Mouse (Mus musculus): Measurements from ENCODE around the gene Tcp10c. TPM values are rescaled to one million over a fixed set of nuclear protein-coding genes. Genes with fewer than 3 reads are reported as not detected.
A peak's percentile ranks its signal among the peaks of the same experiment; 100 is the strongest.
"Not testable (repeated sequence)": the region's sequence is repeated elsewhere in the genome, so short reads cannot be mapped to it uniquely, and the experiment has no call there.

The Tcp10c gene
- polyA plus RNA-seq (2015; fragmentation: Nextera tagmentation; extraction: Ambion mirVana): not detected in 2 replicates

DNA sequence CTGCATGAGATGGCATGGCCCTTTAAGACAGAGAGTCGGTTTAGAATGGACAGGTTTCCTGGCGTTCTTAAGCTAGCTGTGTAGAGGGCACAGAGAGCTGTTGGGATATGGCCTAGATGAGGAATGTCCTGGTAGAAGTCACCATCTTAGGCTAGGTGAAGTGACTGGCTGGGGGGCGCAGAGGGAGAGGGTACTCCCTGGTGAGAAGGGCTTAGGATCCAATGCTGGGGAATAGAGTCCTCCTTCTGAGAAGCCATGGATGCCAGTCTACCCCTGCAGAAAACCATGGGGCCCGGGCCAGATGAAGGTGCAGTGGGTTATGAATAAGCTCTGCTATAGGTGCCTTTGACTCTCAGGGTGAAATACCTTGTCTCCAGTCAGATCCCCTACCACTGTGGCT lies at the start of gene Tcp10c:
Tcp10c (plus strand) TSS at position 52 of the 400 bp plus-strand sequence.
- H3K27ac ChIP-seq; H3K4me2 ChIP-seq; H3K9ac ChIP-seq; H3K9me3 ChIP-seq (replicated peaks); H3K4me3 ChIP-seq; H3K36me3 ChIP-seq; H3K27me3 ChIP-seq; ATAC-seq (replicated peaks; ENCODE audit: insufficient number of reproducible peaks, insufficient read depth, low FRiP score, low read depth); H3K4me1 ChIP-seq (replicated peaks): not testable (repeated sequence)
- WGBS: 77% methylated on average over 4 of the region's 4 CpGs

DNA sequence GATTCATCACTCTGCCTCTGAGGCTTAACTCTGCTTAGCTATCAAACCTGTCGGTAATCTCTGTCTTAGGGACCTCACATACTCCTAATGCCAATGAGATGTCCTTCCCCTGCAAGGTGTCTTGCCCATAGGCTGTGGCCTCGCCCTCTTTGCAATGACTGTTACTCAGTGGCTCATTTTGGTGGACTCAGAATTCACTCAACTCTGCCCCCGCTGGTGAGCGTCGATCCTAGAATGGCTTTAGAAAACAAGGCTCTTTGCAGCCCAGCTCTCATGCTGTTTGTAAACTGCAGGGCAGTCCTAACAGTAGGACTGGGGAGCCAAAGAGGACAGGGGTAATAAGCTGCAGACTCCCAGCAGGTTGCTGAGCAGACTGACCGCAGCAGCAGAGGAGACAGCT lies 46.5 kb upstream of the Tcp10c start:
- 75% methylated on average over 5 of the region's 6 CpGs for WGBS
- H3K4me1 ChIP-seq (replicated peaks); ATAC-seq (replicated peaks; ENCODE audit: insufficient number of reproducible peaks, insufficient read depth, low FRiP score, low read depth): not testable (repeated sequence)

DNA sequence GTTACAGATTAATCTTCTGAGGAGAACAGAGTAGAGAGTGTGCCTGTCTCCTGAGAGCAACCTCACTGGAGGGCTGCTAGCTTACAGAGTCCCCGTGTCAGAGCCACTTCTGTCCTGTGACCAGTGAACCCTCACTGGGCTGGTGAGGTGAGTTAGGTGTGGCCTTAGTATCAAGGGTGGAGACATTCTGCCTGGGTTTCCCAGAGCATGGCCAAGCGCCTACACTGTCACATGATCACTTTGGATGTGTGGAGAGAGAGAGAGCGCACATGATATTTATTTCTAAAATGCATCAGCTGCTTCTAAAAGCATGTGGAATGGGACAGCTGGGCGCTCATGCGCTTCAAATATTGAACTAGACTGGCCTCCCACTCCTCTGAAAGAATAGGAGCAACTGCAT lies 46.0 kb upstream of the Tcp10c start:
- not testable (repeated sequence) for H3K27ac ChIP-seq; H3K27me3 ChIP-seq; H3K4me3 ChIP-seq; ATAC-seq (replicated peaks; ENCODE audit: insufficient number of reproducible peaks, insufficient read depth, low FRiP score, low read depth); H3K4me1 ChIP-seq (replicated peaks); H3K9ac ChIP-seq; H3K36me3 ChIP-seq; H3K4me2 ChIP-seq
- peaks cover 15% of the 10 kb centered on the region for H3K9me3 ChIP-seq (replicated peaks)
- 79% methylated on average over 5 of the region's 5 CpGs for WGBS

More for the DNA sequence above, 46.5 kb upstream of the Tcp10c start:
- not testable (repeated sequence) for H3K36me3 ChIP-seq, H3K27me3 ChIP-seq, H3K4me3 ChIP-seq, H3K4me2 ChIP-seq, H3K9ac ChIP-seq, H3K27ac ChIP-seq
- peaks cover 15% of the 10 kb centered on the region for H3K9me3 ChIP-seq (replicated peaks)

DNA sequence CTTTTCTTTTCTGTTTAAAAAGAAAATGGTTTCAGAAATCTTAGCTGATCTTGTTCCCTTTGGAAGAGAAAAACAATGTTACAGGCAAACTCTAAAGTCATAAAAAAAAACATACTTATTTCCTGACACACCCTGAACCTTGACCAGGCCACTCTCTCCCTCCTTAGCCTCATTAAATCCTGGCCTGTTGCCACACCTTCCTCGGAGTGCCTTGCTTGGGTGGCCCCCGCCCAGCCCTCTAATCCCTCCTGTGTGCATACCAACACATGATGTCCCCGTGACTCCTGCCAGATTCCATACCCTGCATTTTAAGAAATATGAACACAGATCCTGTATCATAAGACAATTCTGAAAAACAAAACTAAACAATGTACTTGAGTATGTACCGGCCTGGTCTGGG lies 45.6 kb upstream of the Tcp10c start:
- H3K27me3 ChIP-seq; H3K36me3 ChIP-seq; H3K4me3 ChIP-seq; H3K4me2 ChIP-seq; ATAC-seq (replicated peaks; ENCODE audit: insufficient number of reproducible peaks, insufficient read depth, low FRiP score, low read depth); H3K27ac ChIP-seq; H3K9ac ChIP-seq; H3K4me1 ChIP-seq (replicated peaks): not testable (repeated sequence)
- 79% methylated on average over 4 of the region's 4 CpGs for WGBS
- peaks cover 15% of the 10 kb centered on the region for H3K9me3 ChIP-seq (replicated peaks)

DNA sequence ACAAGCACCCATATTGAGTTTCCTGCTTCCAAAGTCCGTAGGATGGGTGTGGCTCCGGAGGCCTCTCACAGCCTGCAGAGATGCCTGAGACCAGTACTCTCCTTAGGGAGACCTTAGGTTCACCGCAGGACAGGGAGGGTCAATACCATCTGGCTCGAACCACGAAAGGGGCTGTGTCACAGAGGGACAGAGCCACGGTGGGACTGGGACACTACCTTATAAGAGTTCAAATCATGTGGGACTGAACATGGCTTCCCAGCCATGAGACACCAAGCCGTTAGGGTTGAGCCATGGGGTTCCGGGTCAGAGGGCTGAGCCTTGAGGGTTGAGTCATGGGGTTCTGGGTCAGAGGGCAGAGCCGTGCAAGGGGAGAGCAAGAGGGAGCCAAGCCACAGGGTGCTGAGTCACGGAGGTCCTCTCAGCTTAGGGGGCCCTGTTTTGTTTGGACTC lies 45.2 kb upstream of the Tcp10c start:
- 83% methylated on average over 10 of the region's 10 CpGs for WGBS
- H3K9ac ChIP-seq; H3K4me1 ChIP-seq (replicated peaks); H3K27me3 ChIP-seq; H3K4me2 ChIP-seq; ATAC-seq (replicated peaks; ENCODE audit: insufficient number of reproducible peaks, insufficient read depth, low FRiP score, low read depth); H3K27ac ChIP-seq; H3K36me3 ChIP-seq; H3K4me3 ChIP-seq: not testable (repeated sequence)
- peaks cover 15% of the 10 kb centered on the region for H3K9me3 ChIP-seq (replicated peaks)

DNA sequence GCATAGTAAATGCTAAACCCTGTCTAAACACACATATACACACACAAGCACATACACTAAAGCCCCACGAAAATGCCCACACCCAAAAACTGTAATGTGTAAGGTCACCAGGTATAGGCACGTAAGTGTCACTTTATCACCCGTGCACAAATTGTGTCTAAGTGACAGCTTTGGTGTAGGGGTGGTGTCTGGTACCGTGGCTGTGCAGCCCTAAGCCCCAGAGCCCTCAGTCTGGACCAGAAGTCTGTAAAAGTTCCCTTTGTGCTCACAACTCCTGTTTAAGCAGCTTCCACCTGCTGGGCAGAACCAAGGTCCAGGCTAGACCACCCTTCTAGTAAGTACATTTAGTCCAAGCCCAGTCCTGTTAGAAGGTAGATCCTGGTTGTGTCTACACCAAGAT lies 24.4 kb upstream of the Tcp10c start:
- 71% methylated on average over 4 of the region's 4 CpGs for WGBS
- not testable (repeated sequence) for H3K36me3 ChIP-seq; H3K9ac ChIP-seq; H3K27ac ChIP-seq; H3K4me1 ChIP-seq (replicated peaks); H3K27me3 ChIP-seq; H3K4me3 ChIP-seq; H3K4me2 ChIP-seq
- ATAC-seq (replicated peaks; ENCODE audit: insufficient number of reproducible peaks, insufficient read depth, low FRiP score, low read depth): 0 out of 2 replicates have a peak, but pooled peaks have one; percentile 7
- H3K9me3 ChIP-seq (replicated peaks): peaks cover 16% of the 10 kb centered on the region; the same call in 1 of the 2 replicates

DNA sequence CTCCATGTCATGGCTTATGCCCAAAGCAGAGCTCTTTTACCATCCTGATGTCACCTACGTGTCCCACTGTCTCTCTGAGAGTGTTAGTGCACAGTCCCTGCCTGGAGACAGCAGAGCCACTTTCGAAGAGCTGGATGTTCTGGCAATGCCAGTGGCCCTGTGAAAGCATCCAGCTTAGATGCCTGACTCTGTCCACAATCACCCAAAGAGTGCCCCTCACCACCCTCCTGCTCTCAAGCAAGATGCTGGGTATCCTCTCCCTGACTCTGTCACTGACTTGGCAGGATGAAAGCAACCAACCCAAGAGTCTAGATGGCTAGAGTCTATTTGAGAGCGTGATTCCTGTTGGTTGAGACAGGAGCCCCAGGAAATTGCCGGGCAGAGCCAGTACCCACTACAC lies 23.2 kb upstream of the Tcp10c start:
- not testable (repeated sequence) for H3K4me2 ChIP-seq; H3K27me3 ChIP-seq; H3K27ac ChIP-seq; H3K36me3 ChIP-seq; H3K9ac ChIP-seq; H3K4me1 ChIP-seq (replicated peaks); H3K4me3 ChIP-seq
- WGBS: 69% methylated on average over 4 of the region's 4 CpGs
- ATAC-seq (replicated peaks; ENCODE audit: insufficient number of reproducible peaks, insufficient read depth, low FRiP score, low read depth): 0 out of 2 replicates have a peak, but pooled peaks have one; percentile 4
- peaks cover 16% of the 10 kb centered on the region; the same call in 1 of the 2 replicates for H3K9me3 ChIP-seq (replicated peaks)

DNA sequence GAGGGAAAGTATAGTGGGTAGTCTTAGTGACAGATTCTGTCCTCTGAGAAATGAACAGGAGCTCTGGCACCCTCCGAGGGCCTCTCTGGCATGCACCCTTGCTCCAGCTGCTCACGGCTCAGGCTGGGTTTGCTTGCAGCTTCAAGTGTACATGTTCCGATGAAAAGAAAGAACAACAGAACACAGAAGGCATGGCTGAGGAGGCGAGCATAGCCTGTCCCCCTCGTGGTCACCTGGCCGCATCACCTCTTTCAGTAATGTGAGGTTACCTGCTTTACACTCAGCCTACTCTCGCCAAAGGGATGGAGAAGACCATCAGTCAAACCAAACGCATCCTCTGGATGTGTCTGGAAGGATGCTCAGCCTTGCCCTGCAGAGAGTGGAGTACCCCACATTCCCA lies 21.9 kb upstream of the Tcp10c start:
- peaks cover 16% of the 10 kb centered on the region; the same call in 1 of the 2 replicates for H3K9me3 ChIP-seq (replicated peaks)
- 82% methylated on average over 8 of the region's 8 CpGs for WGBS
- not testable (repeated sequence) for ATAC-seq (replicated peaks; ENCODE audit: insufficient number of reproducible peaks, insufficient read depth, low FRiP score, low read depth)

DNA sequence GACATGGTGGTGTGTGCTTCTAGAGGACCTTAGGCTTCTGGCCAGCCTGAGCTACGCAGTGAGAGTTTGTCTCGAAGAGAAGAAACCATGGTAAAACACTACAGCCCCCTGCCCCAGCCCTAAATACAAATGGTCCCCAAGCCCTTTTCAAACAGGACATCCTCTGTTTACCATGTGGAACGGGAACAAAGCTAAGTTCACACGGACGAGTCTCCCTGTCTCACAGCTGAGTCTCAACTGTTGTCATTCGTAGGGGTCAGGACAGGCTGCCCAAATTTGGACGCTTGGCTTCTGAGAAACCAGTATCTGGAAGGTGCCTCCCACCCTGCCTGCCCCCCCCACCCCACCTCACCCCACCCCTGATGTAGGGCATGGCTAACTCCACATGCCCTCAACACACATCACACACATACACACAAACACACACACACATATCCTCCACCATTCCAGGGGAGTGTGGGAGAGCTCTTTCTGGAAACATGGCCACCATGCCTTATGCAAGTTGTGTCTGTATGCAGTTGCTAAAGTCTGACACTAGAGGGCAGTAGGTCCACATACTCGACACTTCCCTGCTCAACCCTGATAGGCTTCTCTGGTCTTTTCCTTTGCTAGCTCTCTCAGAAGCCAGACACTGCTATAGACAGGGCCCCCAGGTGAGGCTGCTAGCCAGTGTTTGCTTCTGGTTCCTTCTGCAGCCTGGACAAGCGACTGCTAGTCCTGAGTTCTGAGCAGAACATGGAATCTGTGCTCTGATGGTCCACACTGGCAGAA lies 17.2 kb upstream of the Tcp10c start:
- not testable (repeated sequence) for H3K27ac ChIP-seq; H3K9me3 ChIP-seq (replicated peaks); H3K4me2 ChIP-seq; H3K4me1 ChIP-seq (replicated peaks); H3K36me3 ChIP-seq; H3K9ac ChIP-seq; H3K27me3 ChIP-seq; H3K4me3 ChIP-seq
- ATAC-seq (replicated peaks; ENCODE audit: insufficient number of reproducible peaks, insufficient read depth, low FRiP score, low read depth): peak; percentile 47
- WGBS: 55% methylated on average over 9 of the region's 9 CpGs

More for the DNA sequence above, 21.9 kb upstream of the Tcp10c start:
- H3K9ac ChIP-seq; H3K4me2 ChIP-seq; H3K27ac ChIP-seq; H3K27me3 ChIP-seq; H3K4me3 ChIP-seq; H3K36me3 ChIP-seq; H3K4me1 ChIP-seq (replicated peaks): not testable (repeated sequence)

DNA sequence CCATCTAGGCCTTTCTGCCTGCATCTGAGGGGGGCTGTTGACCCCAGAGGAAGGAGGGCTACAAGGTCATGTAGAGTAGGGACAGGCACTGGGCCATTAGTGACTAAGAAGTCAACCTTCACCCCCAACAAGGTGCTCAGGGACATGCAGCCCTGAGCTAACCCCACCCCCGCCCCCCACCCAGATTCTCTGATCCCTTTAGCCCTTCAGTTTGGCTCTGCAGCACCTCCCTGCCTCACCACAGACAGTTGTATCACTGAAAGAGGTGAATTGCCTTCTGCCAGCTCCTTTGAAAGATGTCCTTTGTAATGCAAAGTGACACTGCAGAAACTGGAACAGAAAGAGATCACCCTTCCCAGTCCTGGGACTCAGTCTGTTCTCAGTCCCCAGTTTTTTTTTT lies 16.4 kb upstream of the Tcp10c start:
- not testable (repeated sequence) for ATAC-seq (replicated peaks; ENCODE audit: insufficient number of reproducible peaks, insufficient read depth, low FRiP score, low read depth); H3K9ac ChIP-seq; H3K4me2 ChIP-seq; H3K4me1 ChIP-seq (replicated peaks); H3K27me3 ChIP-seq; H3K9me3 ChIP-seq (replicated peaks); H3K4me3 ChIP-seq; H3K27ac ChIP-seq; H3K36me3 ChIP-seq
- 53% methylated on average over 1 of the region's 1 CpGs for WGBS

DNA sequence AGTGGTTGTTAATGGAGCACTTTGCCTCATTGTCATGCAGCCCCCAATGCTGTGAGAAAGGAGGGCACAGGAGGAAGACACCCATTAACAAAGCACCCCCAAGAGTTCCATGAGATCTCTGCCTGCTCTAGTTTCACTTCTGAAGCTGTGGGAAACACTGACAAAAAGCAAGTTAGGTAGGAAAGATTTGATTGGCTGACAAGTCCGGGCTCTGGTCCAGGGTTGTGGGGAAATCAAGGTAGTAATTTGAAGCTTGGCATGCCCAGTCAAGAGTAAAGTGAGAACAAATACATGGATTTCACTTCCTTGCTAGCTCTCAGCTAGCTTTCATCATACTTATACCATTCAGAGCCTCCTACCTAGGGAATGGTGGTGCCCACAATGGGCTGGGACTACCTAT lies 14.3 kb upstream of the Tcp10c start:
- WGBS: 65% methylated on average over 1 of the region's 1 CpGs
- not testable (repeated sequence) for ATAC-seq (replicated peaks; ENCODE audit: insufficient number of reproducible peaks, insufficient read depth, low FRiP score, low read depth); H3K4me3 ChIP-seq; H3K9me3 ChIP-seq (replicated peaks); H3K9ac ChIP-seq; H3K36me3 ChIP-seq; H3K27me3 ChIP-seq; H3K4me2 ChIP-seq; H3K27ac ChIP-seq; H3K4me1 ChIP-seq (replicated peaks)

DNA sequence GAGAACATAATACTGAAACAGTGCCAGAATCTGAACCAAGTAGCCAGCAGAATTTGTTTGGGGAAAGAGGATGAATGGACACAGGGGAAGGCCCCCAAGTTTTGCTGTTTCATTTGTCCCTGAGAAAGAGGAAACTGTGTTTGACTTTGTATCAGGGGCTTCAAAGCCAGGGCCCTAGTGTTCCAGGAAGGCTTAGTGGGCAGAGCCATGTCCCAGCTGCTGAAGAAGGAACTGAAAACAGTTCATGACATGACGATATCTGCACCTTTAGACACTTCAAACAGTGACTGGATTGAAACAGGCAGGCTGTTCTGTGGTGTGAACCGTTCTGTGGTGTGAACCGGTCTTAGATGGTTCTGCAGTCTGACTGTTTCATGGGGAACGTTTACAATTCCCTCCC lies 8.4 kb upstream of the Tcp10c start:
- H3K4me1 ChIP-seq (replicated peaks); H3K27ac ChIP-seq; H3K4me2 ChIP-seq; H3K9ac ChIP-seq; H3K27me3 ChIP-seq; H3K4me3 ChIP-seq; H3K36me3 ChIP-seq; H3K9me3 ChIP-seq (replicated peaks); ATAC-seq (replicated peaks; ENCODE audit: insufficient number of reproducible peaks, insufficient read depth, low FRiP score, low read depth): not testable (repeated sequence)
- WGBS: no CpG with 5 or more reads among the region's 4 CpGs
